Mouse (Mus musculus): ENCODE results near the gene Mtrf1l. TPM values are rescaled to one million over a fixed set of nuclear protein-coding genes. Genes with fewer than 3 reads are reported as not detected.
A peak's percentile ranks its signal among the peaks of the same experiment; 100 is the strongest.

The Mtrf1l gene
- polyA plus RNA-seq, 1 experiment from 2014 or later = 14.2 TPM

- CTCF ChIA-PET = interaction anchor here (1.6 kb wide), 1 partner anchor 13 kb away, joined by 3 read pairs; no protein-coding TSS in a partner anchor
- peak; percentile 13 for TF ChIP-seq CTCF (IDR thresholded peaks at IDR 0.05)
- in situ Hi-C loops (cut with MboI; ENCODE audit: low pct_unique_long_range_greater_than_20kb) = no loop called here
- POLR2A ChIA-PET = no interaction called here
- no peak for DNase-seq (ENCODE audit: low read depth, low spot score)
- no peak for ATAC-seq
- peaks cover 13% of the 10 kb centered on the region for H3K27me3 ChIP-seq
Measured at GRCm38 (mm10) chr10:5846939-5847338, 23.2 kb upstream of the Mtrf1l start.

GRCm38 (mm10) chr10:5841369-5841768, 17.7 kb upstream of the Mtrf1l start:
- CTCF ChIA-PET = interaction anchor here (0.8 to 1.5 kb wide), 2 partner anchors 16 to 29 kb away, joined by 3 read pairs; no protein-coding TSS in a partner anchor
- H3K27me3 ChIP-seq = peaks cover 30% of the 10 kb centered on the region
- DNase-seq (ENCODE audit: low read depth, low spot score) = no peak
- in situ Hi-C loops (cut with MboI; ENCODE audit: low pct_unique_long_range_greater_than_20kb) = no loop called here
- POLR2A ChIA-PET = no interaction called here
- ATAC-seq = peak; percentile 83
- TF ChIP-seq CTCF (IDR thresholded peaks at IDR 0.05) = peak; percentile 29

- POLR2A ChIA-PET = no interaction called here
- peaks cover 57% of the 10 kb centered on the region for H3K27me3 ChIP-seq
- CTCF ChIA-PET = interaction anchor here (1.4 to 5.6 kb wide), 2 partner anchors 21 to 26 kb away, joined by 3 to 28 read pairs; partner anchors contain the start of gene Fbxo5
- TF ChIP-seq CTCF (IDR thresholded peaks at IDR 0.05) = no peak
- in situ Hi-C loops (cut with MboI; ENCODE audit: low pct_unique_long_range_greater_than_20kb) = no loop called here
- ATAC-seq = no peak
- no peak for DNase-seq (ENCODE audit: low read depth, low spot score)
Measured at GRCm38 (mm10) chr10:5826336-5827025, 2.8 kb upstream of the Mtrf1l start.

- POLR2A ChIA-PET = no interaction called here
- ATAC-seq (peak; percentile 57), DNase-seq (ENCODE audit: low read depth, low spot score) (no peak)
- H3K27me3 ChIP-seq = peaks cover 44% of the 10 kb centered on the region
- in situ Hi-C loops (cut with MboI; ENCODE audit: low pct_unique_long_range_greater_than_20kb) = loop anchor here (25.0 kb wide), 6 partner anchors 612 to 1963 kb away; partner anchors contain the start of genes Ginm1, Ppil4 and Zbtb2
- CTCF ChIA-PET = interaction anchor here (0.5 to 5.6 kb wide), 11 partner anchors 9 to 1841 kb away, joined by 3 to 28 read pairs (median 3); partner anchors contain the start of gene Fbxo5
- TF ChIP-seq CTCF (IDR thresholded peaks at IDR 0.05) = peak; percentile 68
Measured at GRCm38 (mm10) chr10:5824779-5825178, 1.1 kb upstream of the Mtrf1l start.

- no peak for DNase-seq (ENCODE audit: low read depth, low spot score)
- ATAC-seq = peak; percentile 1
- TF ChIP-seq CTCF (IDR thresholded peaks at IDR 0.05) = no peak
- POLR2A ChIA-PET = interaction anchor here (1.4 kb wide), 1 partner anchor 18 kb away, joined by 3 read pairs; the partner anchor contains the start of gene Fbxo5
- CTCF ChIA-PET = interaction anchor here (2.3 to 5.6 kb wide), 3 partner anchors 11 to 23 kb away, joined by 9 to 28 read pairs (median 10); no protein-coding TSS in a partner anchor
- peaks cover 30% of the 10 kb centered on the region for H3K27me3 ChIP-seq
- in situ Hi-C loops (cut with MboI; ENCODE audit: low pct_unique_long_range_greater_than_20kb) = loop anchor here (25.0 kb wide), 6 partner anchors 611 to 1964 kb away; partner anchors contain the start of genes Ginm1, Ppil4 and Zbtb2
Measured at GRCm38 (mm10) chr10:5823291-5823739, 395 bp downstream of the Mtrf1l start.

- in situ Hi-C loops (cut with MboI; ENCODE audit: low pct_unique_long_range_greater_than_20kb) = loop anchor here (25.0 kb wide), 6 partner anchors 606 to 1969 kb away; partner anchors contain the start of genes Ginm1, Ppil4 and Zbtb2
- CTCF ChIA-PET = no interaction called here
- TF ChIP-seq CTCF (IDR thresholded peaks at IDR 0.05) = no peak
Measured at GRCm38 (mm10) chr10:5818772-5819171, 4.9 kb downstream of the Mtrf1l start.

DNA sequence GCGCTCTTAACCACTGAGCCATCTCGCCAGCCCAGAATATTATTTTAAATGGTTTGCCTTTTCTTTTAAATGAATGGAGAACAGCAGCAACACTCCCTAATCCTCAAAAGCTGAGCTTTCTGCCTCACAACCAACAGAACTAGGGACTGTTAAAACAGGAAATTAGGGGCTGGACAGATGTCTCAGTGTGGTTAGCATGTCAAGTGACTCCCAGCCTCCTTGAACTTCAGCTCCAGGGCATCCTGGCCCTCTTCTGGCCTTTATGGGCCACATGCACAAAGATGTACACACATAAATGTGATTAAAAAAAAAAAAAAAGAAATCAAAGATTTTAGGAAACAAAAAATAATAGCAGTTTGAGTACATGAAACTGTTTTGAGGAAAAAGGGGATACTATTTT, 7.7 kb downstream of the Mtrf1l start:
- no peaks in the 10 kb centered on the region for H3K27me3 ChIP-seq
- TF ChIP-seq CTCF (IDR thresholded peaks at IDR 0.05) = no peak
- DNase-seq (ENCODE audit: low read depth, low spot score) (no peak), ATAC-seq (no peak)
- ChIA-PET POLR2A (no interaction called here), CTCF (interaction anchor here (2.3 kb wide), 1 partner anchor 15 kb away, joined by 7 read pairs; no protein-coding TSS in a partner anchor)
- in situ Hi-C loops (cut with MboI; ENCODE audit: low pct_unique_long_range_greater_than_20kb) = loop anchor here (25.0 kb wide), 6 partner anchors 604 to 1971 kb away; partner anchors contain the start of genes Ginm1, Ppil4 and Zbtb2

More at GRCm38 (mm10) chr10:5818772-5819171, 4.9 kb downstream of the Mtrf1l start:
- no peaks in the 10 kb centered on the region for H3K27me3 ChIP-seq
- POLR2A ChIA-PET = no interaction called here
- ATAC-seq = no peak
- no peak for DNase-seq (ENCODE audit: low read depth, low spot score)

DNA sequence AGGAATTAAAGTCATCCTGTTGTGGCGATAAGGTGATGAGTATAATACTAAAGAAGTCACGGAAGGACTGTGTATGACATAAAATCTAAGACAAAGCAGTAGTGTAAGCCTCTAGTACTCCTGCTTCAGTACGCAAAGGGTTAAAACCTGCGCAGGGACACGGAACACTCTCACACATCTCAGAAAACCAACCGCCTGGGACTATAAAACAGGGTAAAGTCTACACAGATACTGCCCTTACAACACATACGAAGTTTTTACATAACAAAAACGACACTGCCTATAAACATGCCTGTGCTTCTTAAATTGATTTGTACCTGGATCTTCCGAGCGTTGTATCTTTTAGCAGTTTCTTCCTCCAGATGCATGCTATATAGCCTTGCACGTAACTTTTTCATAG, 10.0 kb downstream of the Mtrf1l start:
- no peak for ATAC-seq
- no peaks in the 10 kb centered on the region for H3K27me3 ChIP-seq
- DNase-seq (ENCODE audit: low read depth, low spot score) = no peak
- TF ChIP-seq CTCF (IDR thresholded peaks at IDR 0.05) = no peak
- ChIA-PET CTCF (interaction anchor here (2.3 kb wide), 1 partner anchor 13 kb away, joined by 7 read pairs; no protein-coding TSS in a partner anchor), POLR2A (no interaction called here)
- in situ Hi-C loops (cut with MboI; ENCODE audit: low pct_unique_long_range_greater_than_20kb) = loop anchor here (25.0 kb wide), 6 partner anchors 601 to 1974 kb away; partner anchors contain the start of genes Ginm1, Ppil4 and Zbtb2

- ChIA-PET CTCF (no interaction called here), POLR2A (no interaction called here)
- DNase-seq (ENCODE audit: low read depth, low spot score) = no peak
- no peak for ATAC-seq
- no peaks in the 10 kb centered on the region for H3K27me3 ChIP-seq
- in situ Hi-C loops (cut with MboI; ENCODE audit: low pct_unique_long_range_greater_than_20kb) = loop anchor here (25.0 kb wide), 6 partner anchors 595 to 1980 kb away; partner anchors contain the start of genes Ginm1, Ppil4 and Zbtb2
- no peak for TF ChIP-seq CTCF (IDR thresholded peaks at IDR 0.05)
Measured at GRCm38 (mm10) chr10:5807683-5808082, 16.0 kb downstream of the Mtrf1l start.

- in situ Hi-C loops (cut with MboI; ENCODE audit: low pct_unique_long_range_greater_than_20kb) = loop anchor here (25.0 kb wide), 6 partner anchors 595 to 1980 kb away; partner anchors contain the start of genes Ginm1, Ppil4 and Zbtb2
- no peak for ATAC-seq
- POLR2A ChIA-PET = no interaction called here
- no peak for TF ChIP-seq CTCF (IDR thresholded peaks at IDR 0.05)
- no peak for DNase-seq (ENCODE audit: low read depth, low spot score)
- H3K27me3 ChIP-seq = no peaks in the 10 kb centered on the region
- CTCF ChIA-PET = interaction anchor here (2.0 kb wide), 1 partner anchor 18 kb away, joined by 10 read pairs; the partner anchor contains the start of gene Mtrf1l
Measured at GRCm38 (mm10) chr10:5806996-5807395, 16.7 kb downstream of the Mtrf1l start.

All from Patski (cell line).